Mouse (Mus musculus) megakaryocyte, embryonic 14.5 days (primary cell): ENCODE measurements at regions not wholly inside any gene's neighbourhood (a gene's known extent, or its start where the extent isn't known, plus 50 kb on each side); places are given as distances from the start of the nearest gene placed in this dataset.
"Not testable (repeated sequence)": the region's sequence is repeated elsewhere in the genome, so short reads cannot be mapped to it uniquely, and the experiment has no call there.

Experiments
- H3K27me3 ChIP-seq: replicated peaks from 2 replicates; pipeline ENCODE3; 2012; ENCODE audit warnings: inconsistent platforms
- H3K36me3 ChIP-seq: replicated peaks from 2 replicates; pipeline ENCODE3; 2012; ENCODE audit warnings: low read length, inconsistent platforms, mixed read lengths
- H3K4me1 ChIP-seq: 2 replicates; pipeline ENCODE4 v1.6.1; 2012; ENCODE audit warnings: inconsistent platforms
- H3K4me3 ChIP-seq: replicated peaks from 2 replicates; pipeline ENCODE3; 2012; ENCODE audit warnings: moderate library complexity, mild to moderate bottlenecking, inconsistent platforms
- H3K9me3 ChIP-seq: 2 replicates; pipeline ENCODE4 v1.6.1; 2012; ENCODE audit warnings: inconsistent platforms
- FLI1 ChIP-seq: IDR thresholded peaks from 2 replicates; pipeline ENCODE4 v1.6.1; 2012; ENCODE audit warnings: low read length, inconsistent platforms, mixed read lengths
- GATA1 ChIP-seq: IDR thresholded peaks from 3 replicates; pipeline ENCODE4 v1.6.1; 2012; ENCODE audit warnings: mixed read lengths, low read length, inconsistent platforms, borderline replicate concordance

- Histone ChIP-seq H3K4me1 (no peaks in the 10 kb centered on the region), H3K36me3 (no peaks in the 10 kb centered on the region), H3K9me3 (no peaks in the 10 kb centered on the region), H3K27me3 (no peaks in the 10 kb centered on the region), H3K4me3 (no peak overlapping the region)
- TF ChIP-seq FLI1: no peak
- no peak for TF ChIP-seq GATA1
Observed at GRCm38 (mm10) chr15:41283199-41283598, 1149.0 kb downstream of the 9330182O14Rik start.

GRCm38 (mm10) chr15:41286809-41287413, 1152.7 kb downstream of the 9330182O14Rik start:
- Histone ChIP-seq H3K36me3 (no peaks in the 10 kb centered on the region), H3K4me3 (no peak overlapping the region), H3K27me3 (no peaks in the 10 kb centered on the region), H3K4me1 (no peaks in the 10 kb centered on the region), H3K9me3 (no peaks in the 10 kb centered on the region)
- TF ChIP-seq FLI1 (no peak), GATA1 (no peak)

DNA sequence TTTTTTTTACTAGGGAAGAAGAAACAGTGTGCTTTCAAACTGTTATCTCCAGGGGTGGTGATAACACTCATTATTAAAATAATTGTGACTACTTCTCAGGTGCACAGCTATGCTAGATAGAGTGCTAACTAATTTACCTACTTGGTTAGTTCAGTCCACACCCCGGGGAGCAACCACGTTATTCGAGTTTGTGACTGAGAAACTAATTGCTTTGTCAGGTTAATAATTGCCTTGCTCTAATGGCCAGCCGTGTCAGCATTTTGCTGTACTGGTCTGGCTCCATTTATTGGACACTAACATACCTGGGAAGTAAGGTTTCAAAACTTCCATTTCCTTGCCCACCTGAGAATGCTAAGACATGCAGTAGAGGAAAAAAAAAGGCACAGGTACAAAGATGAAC, 1163.3 kb downstream of the 9330182O14Rik start:
- H3K27me3 ChIP-seq: no peaks in the 10 kb centered on the region
- no peak for TF ChIP-seq FLI1
- no peak for TF ChIP-seq GATA1
- H3K4me3 ChIP-seq: no peak overlapping the region
- H3K4me1 ChIP-seq: no peaks in the 10 kb centered on the region
- H3K36me3 ChIP-seq: no peaks in the 10 kb centered on the region
- no peaks in the 10 kb centered on the region for H3K9me3 ChIP-seq

DNA sequence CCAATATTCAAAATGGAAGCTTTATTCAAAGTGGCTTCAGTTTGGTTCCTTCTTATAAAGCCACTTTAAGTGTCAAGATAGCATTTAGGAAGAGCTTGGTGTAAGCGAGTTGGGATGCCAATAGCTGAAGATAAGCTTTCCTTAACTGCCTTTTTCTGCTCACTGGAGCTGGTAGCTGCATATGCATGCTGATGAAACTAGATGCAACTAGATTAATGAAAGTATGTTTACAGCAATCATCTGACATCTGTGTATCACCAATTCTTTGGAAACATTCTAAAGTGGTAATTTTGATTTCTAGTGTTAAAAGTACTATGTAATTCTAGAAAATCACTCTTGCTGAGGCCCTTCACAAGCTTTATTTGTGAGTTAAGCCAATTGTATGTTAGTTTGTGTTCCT, 1172.5 kb downstream of the 9330182O14Rik start:
- no peak overlapping the region for H3K4me3 ChIP-seq
- peaks cover 4% of the 10 kb centered on the region for H3K4me1 ChIP-seq
- 0 out of 2 replicates have a peak, but pooled peaks cover 4% of the 10 kb centered on the region for H3K9me3 ChIP-seq
- H3K27me3 ChIP-seq: no peaks in the 10 kb centered on the region
- TF ChIP-seq GATA1: no peak
- no peaks in the 10 kb centered on the region for H3K36me3 ChIP-seq

DNA sequence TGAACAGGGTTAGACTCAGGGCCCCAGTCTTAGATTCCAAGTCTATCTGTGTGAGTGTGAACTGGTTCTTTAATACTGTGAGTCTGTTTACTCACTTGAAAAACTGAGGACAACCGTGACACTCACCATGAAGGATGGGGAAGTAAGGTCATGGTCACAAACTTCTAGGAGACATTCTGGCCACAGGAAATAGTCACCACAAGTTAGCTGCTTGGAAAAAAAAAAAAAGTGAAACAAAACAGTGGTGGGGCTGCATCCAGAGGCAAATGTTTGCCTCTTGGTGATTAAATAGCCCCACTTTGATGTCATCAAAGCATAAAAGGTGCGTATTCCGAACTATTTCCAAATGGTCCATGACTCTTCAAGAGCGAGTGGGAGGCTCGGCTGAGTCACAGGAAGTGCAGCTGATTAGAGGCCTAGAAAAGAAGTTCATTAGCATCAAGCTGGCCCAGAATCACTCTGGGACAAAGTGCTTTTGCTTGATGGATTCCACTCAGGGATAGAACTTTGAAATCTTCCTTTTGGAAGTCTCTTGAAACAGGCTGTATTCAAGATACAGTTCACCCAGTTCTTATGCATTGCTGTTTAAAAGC, 1177.7 kb downstream of the 9330182O14Rik start:
- no peak for TF ChIP-seq GATA1
- Histone ChIP-seq H3K36me3 (no peaks in the 10 kb centered on the region), H3K27me3 (no peaks in the 10 kb centered on the region), H3K9me3 (0 out of 2 replicates have a peak, but pooled peaks cover 4% of the 10 kb centered on the region), H3K4me1 (peaks cover 9% of the 10 kb centered on the region), H3K4me3 (peak overlapping the region; percentile 33)

- TF ChIP-seq GATA1: no peak
- no peak for TF ChIP-seq FLI1
- H3K9me3 ChIP-seq: peaks cover 6% of the 10 kb centered on the region
- H3K4me1 ChIP-seq: peaks cover 9% of the 10 kb centered on the region
- no peaks in the 10 kb centered on the region for H3K36me3 ChIP-seq
- H3K27me3 ChIP-seq: no peaks in the 10 kb centered on the region
- no peak overlapping the region for H3K4me3 ChIP-seq
Observed at GRCm38 (mm10) chr15:41314916-41315315, 1180.8 kb downstream of the 9330182O14Rik start.

DNA sequence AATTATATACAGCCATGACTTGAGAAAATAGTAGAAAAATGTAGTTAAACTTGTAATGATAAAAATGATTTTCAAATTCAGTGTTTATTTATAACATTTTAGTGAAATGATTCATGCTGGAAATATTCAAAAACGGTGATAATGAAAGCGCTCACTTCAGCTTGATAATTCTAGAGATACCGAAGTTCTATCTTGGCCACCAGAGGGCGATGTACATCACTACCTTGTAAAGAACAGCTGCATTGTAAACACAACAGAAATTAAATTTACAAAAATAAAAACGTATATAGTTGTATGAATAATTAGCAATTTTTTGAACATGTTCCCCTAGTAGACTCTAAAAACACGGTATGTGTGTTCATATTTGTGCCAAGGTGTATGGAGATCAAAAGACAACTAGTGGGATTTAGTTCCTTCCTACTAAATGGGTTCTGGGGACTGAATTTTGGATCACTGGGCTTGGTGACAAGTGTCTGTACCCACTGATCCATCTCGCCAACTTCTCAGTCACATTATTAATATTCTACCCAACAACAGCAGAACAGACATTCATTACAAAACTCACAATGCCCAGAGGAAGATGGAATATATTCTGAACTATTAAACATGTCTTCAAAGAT, 1191.6 kb downstream of the 9330182O14Rik start:
- Histone ChIP-seq H3K4me3 (no peak overlapping the region), H3K4me1 (peaks cover 11% of the 10 kb centered on the region), H3K36me3 (no peaks in the 10 kb centered on the region), H3K27me3 (no peaks in the 10 kb centered on the region), H3K9me3 (no peaks in the 10 kb centered on the region)
- TF ChIP-seq FLI1: no peak
- no peak for TF ChIP-seq GATA1

DNA sequence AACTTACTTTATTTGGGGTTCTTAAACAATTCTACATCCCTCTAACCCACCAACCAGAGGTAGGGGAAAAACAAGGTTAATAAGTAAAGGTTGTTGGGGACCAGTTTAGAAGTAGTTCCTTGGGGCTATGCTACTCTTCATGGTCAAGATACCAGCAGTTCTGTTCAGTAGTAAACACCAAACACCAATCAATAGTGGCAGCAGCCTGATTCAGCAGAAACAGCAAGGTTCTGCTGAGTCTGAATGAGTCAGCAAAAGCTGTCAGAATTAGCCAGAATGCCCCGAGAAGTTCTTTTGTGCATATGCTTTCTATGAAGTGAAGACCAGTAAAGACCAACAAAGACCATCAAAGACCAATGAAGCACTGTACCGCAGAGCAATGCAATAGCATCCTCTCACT, 1195.1 kb downstream of the 9330182O14Rik start:
- Histone ChIP-seq H3K4me1 (peaks cover 11% of the 10 kb centered on the region), H3K4me3 (no peak overlapping the region), H3K27me3 (no peaks in the 10 kb centered on the region), H3K36me3 (no peaks in the 10 kb centered on the region), H3K9me3 (no peaks in the 10 kb centered on the region)
- TF ChIP-seq FLI1 (no peak), GATA1 (no peak)

- Histone ChIP-seq H3K4me1 (peaks cover 11% of the 10 kb centered on the region), H3K36me3 (no peaks in the 10 kb centered on the region), H3K9me3 (no peaks in the 10 kb centered on the region), H3K27me3 (no peaks in the 10 kb centered on the region), H3K4me3 (no peak overlapping the region)
- TF ChIP-seq FLI1 (no peak), GATA1 (no peak)
Observed at GRCm38 (mm10) chr15:41330085-41330484, 1195.9 kb downstream of the 9330182O14Rik start.

- no peak overlapping the region for H3K4me3 ChIP-seq
- H3K9me3 ChIP-seq: no peaks in the 10 kb centered on the region
- H3K36me3 ChIP-seq: no peaks in the 10 kb centered on the region
- no peak for TF ChIP-seq FLI1
- TF ChIP-seq GATA1: no peak
- no peaks in the 10 kb centered on the region for H3K27me3 ChIP-seq
- peaks cover 11% of the 10 kb centered on the region for H3K4me1 ChIP-seq
Observed at GRCm38 (mm10) chr15:41332451-41332850, 1198.3 kb downstream of the 9330182O14Rik start.

DNA sequence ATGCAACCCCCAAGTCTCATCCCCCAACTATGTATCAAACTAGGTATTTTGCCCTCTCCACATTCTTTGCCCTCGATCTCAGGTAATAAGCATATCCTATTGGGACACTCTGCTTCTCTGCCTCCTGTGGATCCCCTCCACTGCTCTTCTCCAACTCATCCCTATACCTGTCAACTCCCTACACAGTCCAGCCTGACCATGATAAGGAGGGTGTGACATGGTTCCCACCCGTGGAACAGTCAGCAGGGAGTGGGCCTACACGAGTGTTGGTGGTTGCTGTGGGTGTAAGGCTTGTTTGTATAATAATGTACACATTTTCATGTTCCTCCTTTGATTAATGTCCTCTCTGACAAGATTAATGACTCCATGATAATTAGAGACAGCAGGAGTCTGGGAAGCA, 1199.0 kb downstream of the 9330182O14Rik start:
- Histone ChIP-seq H3K4me1 (peaks cover 11% of the 10 kb centered on the region), H3K4me3 (no peak overlapping the region), H3K36me3 (no peaks in the 10 kb centered on the region), H3K9me3 (no peaks in the 10 kb centered on the region), H3K27me3 (no peaks in the 10 kb centered on the region)
- TF ChIP-seq GATA1: no peak
- TF ChIP-seq FLI1: no peak

- not testable (repeated sequence) for H3K4me3 ChIP-seq, H3K4me1 ChIP-seq, H3K36me3 ChIP-seq, H3K9me3 ChIP-seq, H3K27me3 ChIP-seq
Observed at GRCm38 (mm10) chr15:41340621-41341020, 1206.5 kb downstream of the 9330182O14Rik start.
